Mouse (Mus musculus) adrenal gland, adult 8-10 months (tissue): ENCODE data around the gene Rab36. TPM values are rescaled to one million over a fixed set of nuclear protein-coding genes. Genes with fewer than 3 reads are reported as not detected.

ENCODE experiments used
- DNase-seq: peaks from one replicate; pipeline ENCODE4 v3.0.0; 2022
- total RNA-seq, 4 experiments: library from RNA; stranded (reverse); gene quantifications; 2 replicates each; pipeline ENCODE4 v1.2.4; 2022

Rab36 gene
- total RNA-seq, 4 experiments from 2014 or later: 14.1 to 46.3 (median 30.9) TPM

GRCm38 (mm10) chr10:75070281-75070976 lies 33.6 kb downstream of the Rab36 start:
- DNase-seq: peak; percentile 42

GRCm38 (mm10) chr10:75075665-75076064 lies 38.8 kb downstream of the Rab36 start:
- DNase-seq: no peak

- no peak for DNase-seq
Observed at GRCm38 (mm10) chr10:75078174-75079128, 41.6 kb downstream of the Rab36 start.

- no peak for DNase-seq
Observed at GRCm38 (mm10) chr10:75085330-75085729, 48.5 kb downstream of the Rab36 start.

- DNase-seq: no peak
Observed at GRCm38 (mm10) chr10:75088471-75088870, 51.6 kb downstream of the Rab36 start.

- no peak for DNase-seq
Observed at GRCm38 (mm10) chr10:75091478-75092152, 54.8 kb downstream of the Rab36 start.

- no peak for DNase-seq
Observed at GRCm38 (mm10) chr10:75093252-75093987, 56.6 kb downstream of the Rab36 start.

GRCm38 (mm10) chr10:75094338-75094737 lies 57.5 kb downstream of the Rab36 start:
- DNase-seq: no peak

GRCm38 (mm10) chr10:75095216-75095615 lies 58.4 kb downstream of the Rab36 start:
- no peak for DNase-seq

- no peak for DNase-seq
Observed at GRCm38 (mm10) chr10:75098446-75099183, 61.8 kb downstream of the Rab36 start.

GRCm38 (mm10) chr10:75100298-75100697 lies 63.4 kb downstream of the Rab36 start:
- no peak for DNase-seq

GRCm38 (mm10) chr10:75103502-75103901 lies 66.6 kb downstream of the Rab36 start:
- DNase-seq: no peak

Other genes with a start within 250 kb of the Rab36 start
- gene Gnaz, start 69.9 kb upstream of the Rab36 start, total RNA-seq: 10 to 100 TPM in 2 of 4 experiments, 1 to 10 TPM in 2; 3.6 to 14.9 (median 8.5) TPM
- gene Rsph14, start 4.5 kb upstream of the Rab36 start, total RNA-seq: 1 to 10 TPM in 2 of 4 experiments, under 1 TPM in 1, not detected in 1; 0.91 to 3.3 (median 1.5) TPM
- gene Bcr, start 23.5 kb downstream of the Rab36 start, total RNA-seq: 10 to 100 TPM; 33.7 to 76.4 (median 56.5) TPM
- 10 to 100 TPM; 62.7 to 81.0 (median 64.4) TPM for gene Specc1l, start 175.0 kb downstream of the Rab36 start, total RNA-seq